Mouse (Mus musculus) left cerebral cortex, postnatal 14 days (tissue): ENCODE data around the gene Krt19. TPM values are rescaled to one million over a fixed set of nuclear protein-coding genes. Genes with fewer than 3 reads are reported as not detected.
A peak's percentile ranks its signal among the peaks of the same experiment; 100 is the strongest.

Experiments used
- DNase-seq, 2 experiments: peaks; one replicate each; pipeline ENCODE4 v3.0.0; 2021 to 2022; ENCODE audit warnings: low spot score in 2 of 2, mixed read lengths in 1 of 2
- intact Hi-C: fragments of 180-260 bp; cut with DNase I; formaldehyde crosslinking; loops from one replicate; pipeline ENCODE4 v1.15.1; 2025
- total RNA-seq, 2 experiments: library from RNA; stranded (reverse); gene quantifications; 2 replicates each; pipeline ENCODE4 v1.2.3; 2021

Gene Krt19
- total RNA-seq, 2 experiments from 2014 or later, result 0.63 TPM; not detected in 1

GRCm38 (mm10) chr11:100140966-100141365 lies 7.5 kb downstream of the Krt19 start:
- intact Hi-C loops, result no loop called here
- DNase-seq, result no peak

- DNase-seq, result no peak
- intact Hi-C loops, result no loop called here
Observed at GRCm38 (mm10) chr11:100139391-100139790, 9.1 kb downstream of the Krt19 start.

GRCm38 (mm10) chr11:100138809-100139208 lies 9.7 kb downstream of the Krt19 start:
- intact Hi-C loops, result no loop called here
- no peak for DNase-seq

- peak in 1 of 2 experiments; percentile 9 for DNase-seq
- intact Hi-C loops, result no loop called here
Observed at GRCm38 (mm10) chr11:100137693-100138092, 10.8 kb downstream of the Krt19 start.

DNA sequence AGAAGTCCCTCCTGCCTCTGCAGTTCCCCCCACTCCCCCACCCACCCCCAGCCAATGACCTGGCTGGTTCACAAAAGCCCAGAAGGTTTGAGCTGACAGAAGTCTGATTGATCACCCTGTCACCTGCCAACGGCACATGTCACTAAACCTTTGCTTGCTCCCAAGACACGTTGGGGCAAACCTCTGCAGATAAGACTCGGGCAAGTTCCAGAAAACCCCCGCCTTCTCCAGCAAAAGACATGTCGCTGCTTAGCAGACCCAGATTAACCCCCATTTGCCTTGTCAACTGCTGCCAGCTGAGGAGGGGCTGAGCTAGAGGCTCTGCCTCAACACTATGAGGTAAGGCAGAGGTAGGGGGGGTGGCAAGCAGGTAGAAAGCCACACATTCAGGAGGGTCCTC lies 11.9 kb downstream of the Krt19 start:
- intact Hi-C loops, result no loop called here
- DNase-seq, result no peak

- no peak for DNase-seq
- intact Hi-C loops, result no loop called here
Observed at GRCm38 (mm10) chr11:100135731-100136130, 12.7 kb downstream of the Krt19 start, which contains the start of gene Krt15. TSS of gene Krt15 (minus strand) at chr11:100135928.

- no peak for DNase-seq
- intact Hi-C loops, result no loop called here
Observed at GRCm38 (mm10) chr11:100124901-100125300, 23.6 kb downstream of the Krt19 start.

GRCm38 (mm10) chr11:100121466-100121865 lies 27.0 kb downstream of the Krt19 start, which contains the start of gene Krt13:
TSS of gene Krt13 (minus strand) at chr11:100121566.
- DNase-seq, result no peak
- intact Hi-C loops, result no loop called here

- intact Hi-C loops, result no loop called here
- no peak for DNase-seq
Observed at GRCm38 (mm10) chr11:100120331-100120730, 28.1 kb downstream of the Krt19 start.

GRCm38 (mm10) chr11:100113742-100114029 lies 34.8 kb downstream of the Krt19 start:
- intact Hi-C loops, result no loop called here
- DNase-seq, result no peak

DNA sequence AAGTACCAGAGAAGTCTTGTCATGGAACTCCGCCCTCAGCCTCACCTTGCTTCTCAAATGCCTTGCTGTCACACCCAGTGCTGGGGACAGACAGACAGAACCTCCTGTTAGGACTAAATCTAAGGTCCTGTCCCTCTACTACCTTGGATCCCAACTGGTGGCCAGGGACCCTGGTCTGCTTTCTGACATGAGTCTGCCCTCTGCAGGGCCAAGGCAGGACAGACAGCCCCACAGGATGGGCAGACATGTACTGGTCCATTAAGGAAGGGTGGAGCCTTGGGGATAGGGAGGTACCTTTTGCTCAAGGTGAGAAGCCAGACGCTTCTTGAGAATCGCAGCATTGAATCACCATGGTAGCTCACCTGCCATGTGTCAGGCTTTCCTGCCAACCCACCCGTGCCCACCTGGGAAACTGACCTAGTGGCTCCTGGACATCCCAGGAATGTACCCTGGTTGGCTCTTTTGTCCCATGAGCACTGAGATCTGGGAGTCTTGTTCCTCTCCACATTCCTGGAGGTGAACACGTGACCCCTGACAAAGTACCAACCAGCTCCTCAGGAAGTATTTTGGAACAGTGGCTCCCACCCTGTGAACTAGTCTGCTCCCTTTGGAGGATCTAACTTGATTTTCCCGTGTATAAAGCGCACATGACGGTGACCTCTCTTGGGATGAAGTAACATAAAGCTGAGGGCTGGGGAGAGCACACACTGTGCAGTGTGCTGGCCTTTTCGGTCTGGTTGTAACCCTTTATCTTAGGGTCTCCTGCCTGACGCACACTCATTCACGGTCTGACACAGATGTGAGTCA lies 35.3 kb downstream of the Krt19 start:
- no peak for DNase-seq
- intact Hi-C loops, result no loop called here

- intact Hi-C loops, result no loop called here
- DNase-seq, result no peak
Observed at GRCm38 (mm10) chr11:100105576-100106122, 42.8 kb downstream of the Krt19 start, which contains the start of gene Krt36. TSS of gene Krt36 (minus strand) at chr11:100105626.

GRCm38 (mm10) chr11:100102693-100103429 lies 45.6 kb downstream of the Krt19 start:
- intact Hi-C loops, result no loop called here
- no peak for DNase-seq

DNA sequence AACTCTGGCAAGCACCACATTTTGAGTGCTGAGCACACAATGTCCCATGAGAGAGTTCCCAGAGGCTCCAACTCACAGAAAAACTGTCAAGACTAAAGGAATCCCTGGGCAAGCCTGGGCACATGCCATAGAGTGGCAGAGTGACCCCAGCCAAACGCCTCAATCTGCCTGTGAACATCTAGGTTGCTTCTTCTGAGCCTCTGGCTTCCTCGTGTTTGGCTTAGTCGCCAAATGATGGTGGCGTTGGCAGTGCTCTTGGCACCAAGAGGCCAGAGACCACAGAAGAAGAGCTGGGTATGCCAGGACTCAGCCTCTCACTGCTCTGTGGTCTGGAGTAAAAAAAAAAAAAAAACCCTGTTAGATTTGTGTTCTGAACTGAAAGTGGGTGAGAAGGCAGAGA lies 48.1 kb downstream of the Krt19 start:
- DNase-seq, result no peak
- intact Hi-C loops, result no loop called here

DNA sequence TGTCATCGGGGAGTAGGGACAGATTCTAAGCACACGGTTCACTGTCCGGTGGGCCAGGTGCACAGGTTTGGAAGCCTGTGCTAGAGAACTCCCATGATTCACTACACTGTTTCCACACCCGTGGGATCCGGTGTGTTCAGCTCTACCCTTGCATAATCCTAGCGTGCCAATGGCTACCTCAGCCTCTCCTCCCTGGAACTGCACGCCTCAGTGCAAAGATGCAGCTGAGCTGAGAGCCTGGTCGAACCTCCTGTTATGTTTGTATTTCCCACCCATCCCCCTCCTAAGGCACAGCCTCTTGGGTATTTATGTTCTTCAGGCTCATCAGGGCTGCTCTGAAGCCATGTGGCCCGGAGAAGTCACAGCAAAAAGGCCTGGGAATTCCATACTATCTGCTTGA lies 50.6 kb downstream of the Krt19 start:
- intact Hi-C loops, result no loop called here
- DNase-seq, result no peak

GRCm38 (mm10) chr11:100096141-100096540 lies 52.3 kb downstream of the Krt19 start, which contains the start of gene Krt35:
TSS of gene Krt35 (minus strand) at chr11:100096241.
- no peak for DNase-seq
- intact Hi-C loops, result no loop called here

Other genes starting within 250 kb of the Krt19 start
- not detected for gene Krtap31-1, start 240.7 kb downstream of the Krt19 start, total RNA-seq
- gene Gm11565, start 233.9 kb downstream of the Krt19 start, total RNA-seq, result not detected
- gene Krtap31-2, start 212.4 kb downstream of the Krt19 start, total RNA-seq, result not detected
- gene Krtap9-5, start 200.2 kb downstream of the Krt19 start, total RNA-seq, result not detected
- gene Krtap29-1, start 169.6 kb downstream of the Krt19 start, total RNA-seq, result not detected
- gene Krtap16-1, start 162.1 kb downstream of the Krt19 start, total RNA-seq, result not detected
- gene Krtap17-1, start 154.7 kb downstream of the Krt19 start, total RNA-seq, result not detected
- gene Krt33a, start 132.5 kb downstream of the Krt19 start, total RNA-seq, result not detected
- not detected for gene Krt33b, start 118.8 kb downstream of the Krt19 start, total RNA-seq
- gene Krt34, start 107.1 kb downstream of the Krt19 start, total RNA-seq, result not detected
- gene Krt31, start 98.1 kb downstream of the Krt19 start, total RNA-seq, result not detected
- gene Krt32, start 60.4 kb downstream of the Krt19 start, total RNA-seq, result not detected
- not detected for gene Krt35, start 52.4 kb downstream of the Krt19 start, total RNA-seq
- gene Krt36, start 43.0 kb downstream of the Krt19 start, total RNA-seq, result not detected
- gene Krt13, start 27.1 kb downstream of the Krt19 start, total RNA-seq, result not detected
- not detected for gene Krt15, start 12.7 kb downstream of the Krt19 start, total RNA-seq
- 1 to 10 TPM; 2.6 to 2.7 TPM for gene Krt9, start 44.6 kb upstream of the Krt19 start, total RNA-seq
- not detected for gene Krt14, start 58.9 kb upstream of the Krt19 start, total RNA-seq
- not detected for gene Krt16, start 100.2 kb upstream of the Krt19 start, total RNA-seq
- gene Krt17, start 112.4 kb upstream of the Krt19 start, total RNA-seq, result not detected
- not detected for gene Krt42, start 121.2 kb upstream of the Krt19 start, total RNA-seq
- 100 to 1,000 TPM; 803 to 821 TPM for gene Eif1, start 171.2 kb upstream of the Krt19 start, total RNA-seq
- not detected for gene Gast, start 185.7 kb upstream of the Krt19 start, total RNA-seq
- 100 to 1,000 TPM in 1 of 2 experiments, 10 to 100 TPM in 1; 94.6 to 151 TPM for gene Hap1, start 207.5 kb upstream of the Krt19 start, total RNA-seq
- gene Jup, start 249.1 kb upstream of the Krt19 start, total RNA-seq, result 10 to 100 TPM; 38.1 to 49.8 TPM